ENCODE assay signal across 19 mouse cellular contexts in the genomic region with DNA sequence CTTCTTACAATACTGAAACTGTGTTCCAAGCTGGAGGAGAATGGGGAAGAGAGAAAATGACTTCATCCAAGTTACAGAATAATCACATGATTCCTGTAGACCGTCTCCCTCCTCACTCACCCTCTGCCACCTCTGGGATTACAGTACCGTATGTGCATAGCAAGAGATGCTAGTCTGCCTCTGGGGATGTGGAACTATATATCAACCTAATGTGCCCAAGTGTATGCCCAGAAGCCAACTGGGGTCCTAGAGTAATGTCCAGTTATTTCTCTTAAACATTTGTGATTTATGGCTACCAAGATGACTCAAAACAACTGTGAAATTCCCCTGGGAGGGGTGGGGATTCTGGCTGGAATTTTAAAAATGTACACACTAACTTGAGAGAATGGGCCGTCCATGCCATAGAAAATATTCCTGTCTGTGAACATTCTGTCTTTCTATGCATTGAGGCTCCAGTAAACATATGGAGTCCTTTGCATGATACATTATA. TPM values are rescaled to one million over a fixed set of nuclear protein-coding genes. Genes with fewer than 3 reads are reported as not detected.
DNase-seq lines count a peak whose midpoint lies in the region; ATAC-seq and TF ChIP-seq lines count a peak whose summit lies in the region.
"Had no signal": no experiment of that assay in that cellular context is flagged by ENCODE, and none has a peak within 500 bp of the region (broad histone marks: within the 10 kb centered on the region; RNA-seq: fewer than 3 reads in every experiment).

No protein-coding gene starts in this region.

- H3K9me3 ChIP-seq in lung, embryonic 14.5 days (ENCODE audit: low read depth, low read length), result no peaks in the 10 kb centered on the region
- H3K9me3 ChIP-seq: embryonic facial prominence, embryonic 15.5 days; forebrain, embryonic 15.5 days; limb, embryonic 12.5 days; midbrain, embryonic 15.5 days; stomach, embryonic 15.5 days had no signal

- H3K4me2 ChIP-seq in lung, embryonic 14.5 days, result no peak overlapping the region
- H3K4me2 ChIP-seq: embryonic facial prominence, embryonic 15.5 days; forebrain, embryonic 15.5 days; hindbrain, embryonic 14.5 days; limb, embryonic 12.5 days; midbrain, embryonic 15.5 days; stomach, embryonic 15.5 days had no signal

- WGBS in lung, embryonic 14.5 days, result 29% methylated on average over 3 of the region's 3 CpGs

- DNase-seq in lung, embryonic 14.5 days, result peak; percentile 64
- DNase-seq in lung, postnatal 10 days, result no peak
- peak; percentile 83 for DNase-seq in NIH3T3 (ENCODE audit: low read depth)
- DNase-seq in induced T-regulatory cell, adult 2 months (ENCODE audit: low read depth), result peak; percentile 59
- DNase-seq in yolk sac, embryonic 10.5 days (ENCODE audit: low spot score), result peak; percentile 47
- no peak for DNase-seq in cerebellum, adult 11 months
- DNase-seq: adrenal gland, postnatal 14 days; cerebellum, postnatal 10 days; heart, postnatal 14 days; kidney, postnatal 4 days; lung, postnatal 4 days had no signal

- no peak overlapping the region for H3K9ac ChIP-seq in lung, embryonic 14.5 days
- H3K9ac ChIP-seq: embryonic facial prominence, embryonic 15.5 days; forebrain, embryonic 15.5 days; hindbrain, embryonic 14.5 days; limb, embryonic 12.5 days; midbrain, embryonic 15.5 days; stomach, embryonic 15.5 days had no signal

- no peaks in the 10 kb centered on the region for H3K27me3 ChIP-seq in lung, embryonic 14.5 days (ENCODE audit: insufficient read depth, low read length)
- H3K27me3 ChIP-seq: embryonic facial prominence, embryonic 15.5 days; forebrain, embryonic 15.5 days; limb, embryonic 12.5 days; midbrain, embryonic 15.5 days; stomach, embryonic 15.5 days had no signal

- no peak overlapping the region for H3K27ac ChIP-seq in lung, embryonic 14.5 days (ENCODE audit: low read depth)
- H3K27ac ChIP-seq: embryonic facial prominence, embryonic 15.5 days; forebrain, embryonic 15.5 days; hindbrain, embryonic 14.5 days; limb, embryonic 12.5 days; midbrain, embryonic 15.5 days; stomach, embryonic 15.5 days had no signal

- H3K4me1 ChIP-seq in lung, embryonic 14.5 days (ENCODE audit: insufficient read depth), result 0 out of 2 replicates have a peak, but pooled peaks cover 3% of the 10 kb centered on the region
- H3K4me1 ChIP-seq: embryonic facial prominence, embryonic 15.5 days; forebrain, embryonic 15.5 days; midbrain, embryonic 15.5 days; stomach, embryonic 15.5 days had no signal

- peak; percentile 65; the same call in 1 of the 2 replicates for ATAC-seq in lung, embryonic 14.5 days (ENCODE audit: insufficient read depth)
- no peak for ATAC-seq in erythroid progenitor cell, adult 5-6 weeks (replicated peaks; ENCODE audit: low FRiP score, poor library complexity, severe bottlenecking)
- ATAC-seq: forebrain, embryonic 15.5 days; intestine, postnatal 0 days; midbrain, embryonic 15.5 days had no signal

- no peak for TF ChIP-seq CTCF in lung, embryonic 14.5 days (IDR thresholded peaks at IDR 0.05; ENCODE audit: low read depth)

- H3K36me3 ChIP-seq in lung, embryonic 14.5 days (ENCODE audit: insufficient read depth), result no peaks in the 10 kb centered on the region
- H3K36me3 ChIP-seq: embryonic facial prominence, embryonic 15.5 days; forebrain, embryonic 15.5 days; limb, embryonic 12.5 days; midbrain, embryonic 15.5 days; stomach, embryonic 15.5 days had no signal

- no peak overlapping the region for H3K4me3 ChIP-seq in lung, embryonic 14.5 days (ENCODE audit: low read depth, low read length)
- H3K4me3 ChIP-seq: embryonic facial prominence, embryonic 15.5 days; forebrain, embryonic 15.5 days; limb, embryonic 12.5 days; midbrain, embryonic 15.5 days; stomach, embryonic 15.5 days had no signal

RNA-seq across cellular contexts. Expression of a gene that starts 1.2 kb away (rescaled TPM):
- polyA plus RNA-seq in lung, embryonic 14.5 days (2014; fragmentation: Nextera tagmentation; extraction: Ambion mirVana), result 32.5 TPM in 2 replicates
- 96.6 and 128 TPM in 2 replicates for total RNA-seq in erythroid progenitor cell, adult 5-6 weeks (2015; ENCODE audit: low replicate concordance)
- 73.3 and 83.4 TPM in 2 replicates for total RNA-seq in erythroid progenitor cell, adult 5-6 weeks (2017; ENCODE audit: low replicate concordance)

Comparison
In these comparisons a context has a peak if more than half of its experiments do, and no peak if none do; other contexts are left out.
1. DNase-seq: peak in lung, embryonic 14.5 days (single experiment), NIH3T3 (single experiment), induced T-regulatory cell, adult 2 months (single experiment) and yolk sac, embryonic 10.5 days (single experiment); none in lung, postnatal 10 days (single experiment) and cerebellum, adult 11 months (single experiment).